Mouse (Mus musculus) neural tube, embryonic 12.5 days (tissue): ENCODE data around the gene Neurod1. TPM values are rescaled to one million over a fixed set of nuclear protein-coding genes. Genes with fewer than 3 reads are reported as not detected.

ENCODE experiments used
- ATAC-seq: fragments of 200-750 bp; cut with Nextera tagmentation; 2 replicates; pipeline ENCODE4 v1.8.0; 2017; ENCODE audit warnings: low read depth, mild to moderate bottlenecking, moderate TSS enrichment, moderate library complexity; ENCODE audit not compliant: low FRiP score
- H3K27ac ChIP-seq: fragments of 300-500 bp; sonication (generic); 2 replicates; pipeline ENCODE4 v1.5.1; 2016
- H3K27me3 ChIP-seq: fragments of 300-500 bp; sonication (generic); replicated peaks from 2 replicates; pipeline ENCODE4 v1.6.1; 2016; ENCODE audit warnings: mild to moderate bottlenecking
- H3K36me3 ChIP-seq: fragments of 300-500 bp; sonication (generic); 2 replicates; pipeline ENCODE4 v1.6.1; 2016; ENCODE audit warnings: mild to moderate bottlenecking
- H3K4me1 ChIP-seq: fragments of 300-500 bp; sonication (generic); 2 replicates; pipeline ENCODE4 v1.6.1; 2016
- H3K4me2 ChIP-seq: fragments of 300-500 bp; sonication (generic); replicated peaks from 2 replicates; pipeline ENCODE4 v1.6.1; 2016; ENCODE audit warnings: mild to moderate bottlenecking
- H3K4me3 ChIP-seq: fragments of 300-500 bp; sonication (generic); 2 replicates; pipeline ENCODE4 v1.5.1; 2016
- H3K9ac ChIP-seq: fragments of 300-500 bp; sonication (generic); 2 replicates; pipeline ENCODE4 v1.6.1; 2016; ENCODE audit warnings: mild to moderate bottlenecking
- H3K9me3 ChIP-seq: fragments of 300-500 bp; sonication (generic); 2 replicates; pipeline ENCODE4 v1.6.1; 2016; ENCODE audit warnings: mild to moderate bottlenecking
- WGBS: fragments of 180-500 bp; shearing (Covaris S2); methylation state at CpG from one replicate; pipeline ENCODE4 v1.1.7; 2016; 5-methylcytosine and 5-hydroxymethylcytosine counted together
- polyA plus RNA-seq: library from polyadenylated mRNA; unstranded; fragments of >200 nt; fragmentation: Nextera tagmentation; extraction: Ambion mirVana; gene quantifications from 2 replicates; pipeline ENCODE4 v1.2.1, GENCODE M21; 2016

The Neurod1 gene
- 46.3 and 60.2 TPM in 2 replicates for polyA plus RNA-seq

DNA sequence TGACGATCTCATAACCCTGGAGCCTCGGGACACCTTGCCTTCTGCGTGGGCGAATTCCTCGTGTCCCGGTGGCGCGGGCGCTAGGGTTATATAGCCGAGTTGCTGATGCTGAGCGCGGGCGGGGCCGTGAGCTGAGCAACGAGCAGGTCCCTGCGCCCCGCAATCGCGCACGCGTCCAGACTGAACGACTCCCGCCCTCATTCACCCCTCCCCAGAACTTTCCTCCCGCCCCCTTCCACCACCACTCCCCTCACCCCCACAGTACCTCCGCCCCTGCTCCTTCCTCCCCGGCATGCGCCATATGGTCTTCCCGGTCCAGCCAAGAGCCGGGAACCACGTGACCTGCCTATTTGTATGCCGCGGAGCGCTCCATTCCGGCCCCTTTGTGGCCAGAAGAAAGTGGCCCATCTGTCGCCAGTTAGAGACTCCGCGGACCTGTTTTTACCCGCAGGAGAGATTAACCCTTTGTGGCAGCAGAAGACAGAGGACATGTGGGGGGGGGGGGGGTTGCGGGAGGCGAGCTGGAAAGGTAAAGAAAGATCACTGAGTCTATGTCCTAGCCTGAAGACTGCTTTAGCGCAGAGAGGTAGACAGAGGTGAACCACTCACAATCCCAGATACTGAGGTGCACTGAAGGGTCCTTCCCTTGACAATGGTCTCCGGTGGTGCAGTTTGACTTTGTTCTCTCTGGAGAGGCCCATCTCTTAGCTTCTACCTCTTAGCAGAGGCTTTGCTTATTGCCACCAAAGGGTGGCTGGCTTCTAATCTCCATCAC lies at the start of gene Neurod1, which contains the start of gene Cerkl:
Gene Neurod1, minus strand, starts transcription at position 177 of the 775 bp plus-strand sequence.
Gene Cerkl, minus strand, starts transcription at position 211 of the 775 bp plus-strand sequence.
- peaks cover 55% of the 10 kb centered on the region for H3K27me3 ChIP-seq
- peak within 1 kb of the TSS; percentile 70 for H3K4me2 ChIP-seq
- H3K9ac ChIP-seq, result peak within 1 kb of the TSS; percentile 40; the same call in 1 of the 2 replicates
- no peaks in the 10 kb centered on the region for H3K9me3 ChIP-seq
- no peak within 1 kb of the TSS; the same call in 1 of the 2 replicates for H3K27ac ChIP-seq
- WGBS, result 2% methylated on average over 42 of the region's 42 CpGs
- peak within 1 kb of the TSS; percentile 44 for H3K4me3 ChIP-seq
- peaks cover 25% of the 10 kb centered on the region for H3K4me1 ChIP-seq
- ATAC-seq, result peak; percentile 81
- H3K36me3 ChIP-seq, result no peaks in the 10 kb centered on the region

DNA sequence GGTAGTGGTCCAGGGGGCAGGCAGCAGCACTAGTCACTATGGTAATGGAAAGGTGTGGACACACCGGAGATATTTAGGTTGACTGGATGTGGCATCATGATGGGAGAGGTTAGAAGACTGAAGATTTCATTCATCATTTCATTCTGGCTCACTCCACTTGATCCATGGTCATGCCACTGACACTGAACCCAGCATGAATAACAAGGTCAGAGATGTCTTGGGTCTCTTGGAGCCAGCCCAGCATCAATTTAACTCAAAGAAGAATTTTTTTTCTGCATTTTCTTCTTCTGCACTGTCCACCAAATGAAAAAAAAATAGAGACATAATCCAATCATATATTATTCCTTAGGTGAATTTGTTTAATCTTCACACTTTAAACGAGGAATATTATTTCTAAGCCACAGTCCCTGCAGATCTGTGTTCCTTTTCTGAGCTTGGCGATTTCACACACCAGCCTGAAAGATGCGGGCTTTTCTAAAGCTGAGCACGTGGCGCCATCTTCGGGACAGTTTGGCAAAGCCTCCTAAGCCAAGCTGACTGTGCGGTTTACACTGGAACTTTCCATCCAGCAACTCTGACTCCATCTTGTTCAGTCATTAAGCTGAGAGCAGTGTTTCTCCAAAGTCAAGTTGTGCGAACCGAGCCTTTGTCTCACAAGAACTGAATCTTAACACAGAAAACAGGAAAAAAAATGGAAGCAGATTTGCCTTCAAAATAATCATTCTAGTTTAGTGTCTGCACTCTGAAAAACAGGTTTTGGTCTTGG lies 42.6 kb upstream of the Neurod1 start:
- no peak overlapping the region for H3K27ac ChIP-seq
- H3K4me2 ChIP-seq, result no peak overlapping the region
- 29% methylated on average over 10 of the region's 10 CpGs for WGBS
- H3K4me3 ChIP-seq, result no peak overlapping the region
- no peaks in the 10 kb centered on the region for H3K9me3 ChIP-seq
- no peaks in the 10 kb centered on the region for H3K36me3 ChIP-seq
- no peak overlapping the region for H3K9ac ChIP-seq
- H3K4me1 ChIP-seq, result no peaks in the 10 kb centered on the region
- peak; percentile 75; the same call in 1 of the 2 replicates for ATAC-seq
- H3K27me3 ChIP-seq, result no peaks in the 10 kb centered on the region

DNA sequence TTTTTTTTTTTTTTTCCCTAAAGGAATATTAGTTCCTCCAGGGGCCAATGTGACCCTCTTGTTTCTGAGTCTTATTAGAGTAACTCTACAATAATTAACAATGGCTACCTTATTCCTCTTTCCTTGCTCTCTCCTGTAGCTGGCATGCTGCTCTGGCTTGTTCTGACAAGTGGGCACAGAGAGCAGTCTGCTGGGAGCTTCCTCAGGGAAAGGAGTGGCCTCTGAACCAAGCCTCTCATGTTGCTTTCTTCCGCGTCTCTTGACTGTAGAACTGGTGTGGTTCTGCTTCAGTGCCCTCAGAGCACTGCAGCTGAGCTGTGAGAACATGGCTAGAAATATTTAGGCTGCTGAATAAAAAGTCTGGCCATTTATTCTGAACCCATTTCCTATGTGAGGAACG lies 28.6 kb upstream of the Neurod1 start:
- H3K36me3 ChIP-seq, result no peaks in the 10 kb centered on the region
- 62% methylated on average over 3 of the region's 3 CpGs for WGBS
- no peak for ATAC-seq

DNA sequence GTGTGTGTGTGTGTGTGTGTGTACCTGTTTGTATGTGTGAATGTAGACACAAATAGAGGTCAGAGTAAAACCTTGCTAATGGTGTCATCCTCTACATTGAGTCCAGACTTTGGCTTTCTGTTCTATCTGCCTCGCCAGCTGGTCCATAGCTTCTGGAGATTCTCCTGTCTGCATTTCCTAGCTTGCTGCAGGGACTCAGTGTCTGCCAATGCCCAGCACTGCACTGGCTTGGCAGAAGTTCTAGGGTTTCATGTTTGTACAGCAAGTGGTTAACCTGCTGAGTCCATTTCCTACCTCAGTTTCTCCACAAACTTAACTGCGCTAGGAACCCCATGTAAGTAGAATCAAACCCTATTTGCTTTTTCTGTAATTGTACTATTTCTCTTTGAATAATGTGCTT lies 26.0 kb upstream of the Neurod1 start:
- Histone ChIP-seq H3K9ac (no peak overlapping the region), H3K4me2 (no peak overlapping the region), H3K4me3 (no peak overlapping the region), H3K27me3 (no peaks in the 10 kb centered on the region), H3K9me3 (no peaks in the 10 kb centered on the region), H3K36me3 (no peaks in the 10 kb centered on the region), H3K27ac (no peak overlapping the region), H3K4me1 (no peaks in the 10 kb centered on the region)
- WGBS, result 93% methylated on average over 2 of the region's 2 CpGs
- no peak for ATAC-seq

More for the DNA sequence above, 28.6 kb upstream of the Neurod1 start:
- no peaks in the 10 kb centered on the region for H3K4me1 ChIP-seq
- no peak overlapping the region for H3K4me2 ChIP-seq
- no peaks in the 10 kb centered on the region for H3K27me3 ChIP-seq
- no peak overlapping the region for H3K4me3 ChIP-seq
- no peak overlapping the region for H3K27ac ChIP-seq
- H3K9ac ChIP-seq, result no peak overlapping the region
- no peaks in the 10 kb centered on the region for H3K9me3 ChIP-seq

DNA sequence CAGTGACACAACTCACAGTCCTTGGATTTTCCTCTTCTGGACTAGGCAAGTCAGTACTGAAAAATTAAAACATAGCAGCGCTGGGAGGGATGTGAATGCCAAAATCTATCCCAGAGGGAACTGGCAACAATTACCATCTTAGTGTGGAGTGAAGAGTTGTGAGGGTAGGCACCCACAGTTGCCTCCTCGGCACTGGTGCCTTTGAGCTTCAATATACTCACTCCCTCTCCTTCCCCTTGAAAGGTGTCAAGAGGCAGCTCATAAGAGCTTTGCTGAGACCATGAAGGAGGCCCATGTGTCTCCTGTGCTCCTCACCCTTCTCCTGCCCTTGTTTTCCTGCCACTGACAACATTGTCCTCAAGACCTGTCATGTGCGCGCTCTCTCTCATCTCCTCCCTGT lies 5.9 kb upstream of the Neurod1 start:
- Histone ChIP-seq H3K27ac (no peak overlapping the region), H3K36me3 (no peaks in the 10 kb centered on the region), H3K4me3 (no peak overlapping the region), H3K4me1 (peaks cover 17% of the 10 kb centered on the region), H3K9ac (no peak overlapping the region), H3K9me3 (no peaks in the 10 kb centered on the region), H3K27me3 (peaks cover 39% of the 10 kb centered on the region), H3K4me2 (no peak overlapping the region)
- WGBS, result 87% methylated on average over 4 of the region's 4 CpGs
- no peak for ATAC-seq

DNA sequence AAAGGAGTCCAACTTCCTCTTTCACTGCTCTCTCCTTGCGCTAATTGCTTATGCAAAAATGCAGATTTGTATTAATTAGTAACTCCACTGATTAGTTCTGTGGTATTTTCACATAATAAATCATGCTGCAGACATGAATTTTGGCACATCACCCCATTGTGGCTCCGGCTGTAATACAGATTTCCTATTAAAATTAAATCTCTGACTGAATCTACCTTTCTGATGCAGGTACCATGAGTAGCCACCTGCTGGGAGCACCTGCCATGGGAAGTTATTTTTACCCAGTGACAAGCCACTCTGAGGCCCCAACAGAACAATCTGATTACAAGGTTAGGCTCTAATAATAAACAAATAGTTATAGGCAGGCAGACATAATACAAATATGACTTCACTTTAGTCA lies 5.3 kb upstream of the Neurod1 start:
- Histone ChIP-seq H3K9me3 (no peaks in the 10 kb centered on the region), H3K27ac (no peak overlapping the region), H3K9ac (no peak overlapping the region), H3K27me3 (peaks cover 39% of the 10 kb centered on the region), H3K4me3 (no peak overlapping the region), H3K4me1 (peaks cover 21% of the 10 kb centered on the region), H3K4me2 (no peak overlapping the region), H3K36me3 (no peaks in the 10 kb centered on the region)
- WGBS, result 80% methylated on average over 2 of the region's 2 CpGs
- no peak for ATAC-seq

DNA sequence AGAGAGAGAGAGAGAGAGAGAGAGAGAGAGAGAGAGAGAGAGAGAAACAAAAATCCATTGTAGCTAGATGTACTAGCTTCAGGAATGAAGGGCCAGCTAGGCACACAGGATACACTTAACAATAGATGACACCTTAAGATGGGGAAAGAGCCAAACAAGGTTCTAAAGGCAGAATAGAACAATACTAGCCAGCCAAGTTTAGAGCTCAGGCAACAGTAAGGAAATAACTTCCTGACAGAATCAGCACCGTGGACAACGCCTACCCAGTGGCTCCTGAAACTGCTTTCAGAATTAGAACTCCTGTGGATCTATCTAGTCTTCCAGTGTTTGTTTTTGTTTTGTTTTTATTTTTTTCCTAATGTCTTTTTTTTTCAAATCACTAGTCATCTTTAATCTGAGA lies 4.0 kb upstream of the Neurod1 start:
- H3K36me3 ChIP-seq, result no peaks in the 10 kb centered on the region
- H3K9ac ChIP-seq, result no peak overlapping the region
- H3K27me3 ChIP-seq, result peaks cover 48% of the 10 kb centered on the region
- no peak for ATAC-seq
- WGBS, result 4% methylated on average over 2 of the region's 2 CpGs
- H3K4me2 ChIP-seq, result 0 out of 2 replicates have a peak overlapping the region, but pooled peaks have one; percentile 55
- H3K9me3 ChIP-seq, result no peaks in the 10 kb centered on the region
- no peak overlapping the region for H3K27ac ChIP-seq
- H3K4me3 ChIP-seq, result no peak overlapping the region
- H3K4me1 ChIP-seq, result peaks cover 22% of the 10 kb centered on the region

DNA sequence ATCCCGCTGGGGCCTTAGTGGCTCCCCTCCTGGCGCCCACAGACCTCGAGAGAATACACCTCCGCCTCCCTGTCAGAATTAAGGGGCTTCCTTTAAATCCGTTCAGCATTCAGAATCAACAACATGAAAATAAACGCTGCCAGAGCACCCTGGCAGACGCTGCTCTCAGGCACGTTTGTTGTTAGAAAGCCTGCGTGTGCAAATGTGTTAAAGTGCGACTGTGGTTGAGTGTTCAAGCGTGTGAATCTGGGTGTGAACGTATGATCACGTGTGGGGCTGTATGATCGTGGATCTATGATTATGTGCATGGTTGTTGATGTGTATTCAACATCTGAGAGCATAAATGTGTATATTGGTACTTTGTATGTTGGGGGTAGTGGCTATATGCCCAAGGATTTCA lies 3.6 kb upstream of the Neurod1 start:
- 4% methylated on average over 14 of the region's 14 CpGs for WGBS
- Histone ChIP-seq H3K9ac (no peak overlapping the region), H3K4me3 (0 out of 2 replicates have a peak overlapping the region, but pooled peaks have one; percentile 9), H3K4me1 (peaks cover 22% of the 10 kb centered on the region), H3K27me3 (peaks cover 53% of the 10 kb centered on the region), H3K9me3 (no peaks in the 10 kb centered on the region), H3K36me3 (no peaks in the 10 kb centered on the region), H3K27ac (no peak overlapping the region), H3K4me2 (peak overlapping the region; percentile 55)
- no peak for ATAC-seq

DNA sequence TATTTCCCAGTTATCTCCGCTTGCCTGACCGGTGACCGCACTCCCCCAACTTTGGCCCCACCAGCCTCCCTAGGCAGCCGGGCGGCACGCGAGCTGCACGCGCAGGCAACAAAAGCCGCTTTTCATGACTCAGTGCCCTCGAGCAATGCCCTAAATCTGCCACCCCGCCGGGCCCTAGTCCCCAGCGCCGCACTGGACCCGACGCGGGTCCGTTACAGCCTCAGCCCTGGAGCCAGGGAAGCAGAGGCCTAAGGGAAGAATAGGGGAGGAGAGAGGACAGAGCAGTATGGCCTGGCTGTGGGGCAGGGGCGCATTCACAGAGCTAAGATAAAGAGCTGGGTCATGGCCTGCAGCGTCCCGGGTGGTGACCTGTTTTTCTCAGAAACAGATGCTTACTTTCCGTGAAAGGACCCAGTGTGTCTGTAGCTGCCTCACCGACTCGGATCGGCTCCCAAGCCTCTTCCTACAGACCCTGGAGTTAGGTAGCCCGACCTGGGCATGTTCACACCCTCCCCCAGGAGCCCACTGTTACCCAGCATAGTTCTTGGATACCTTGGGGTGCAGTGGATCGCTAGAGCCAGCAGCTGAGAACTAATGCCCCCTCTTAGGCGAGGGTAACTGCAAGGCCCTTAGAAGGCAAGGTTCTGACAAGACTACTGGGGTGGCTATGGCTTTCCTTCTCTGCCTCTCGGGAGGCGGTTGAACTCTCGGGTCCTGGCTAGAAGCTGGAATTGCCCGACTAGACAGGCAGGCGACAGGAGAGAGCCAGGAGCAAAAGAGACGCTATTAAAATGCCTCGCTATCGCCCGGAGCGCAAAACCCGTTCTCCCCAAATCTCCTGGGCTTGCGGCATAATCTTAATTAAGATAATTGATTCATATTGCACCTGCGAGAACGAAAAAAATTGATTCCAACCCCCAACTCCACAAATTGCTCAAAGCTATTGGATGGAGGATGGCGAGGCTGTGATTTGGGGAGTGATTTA lies 2.8 kb upstream of the Neurod1 start:
- WGBS, result under 1% methylated on average over 44 of the region's 44 CpGs
- peak; percentile 28 for ATAC-seq
- peaks cover 25% of the 10 kb centered on the region for H3K4me1 ChIP-seq

DNA sequence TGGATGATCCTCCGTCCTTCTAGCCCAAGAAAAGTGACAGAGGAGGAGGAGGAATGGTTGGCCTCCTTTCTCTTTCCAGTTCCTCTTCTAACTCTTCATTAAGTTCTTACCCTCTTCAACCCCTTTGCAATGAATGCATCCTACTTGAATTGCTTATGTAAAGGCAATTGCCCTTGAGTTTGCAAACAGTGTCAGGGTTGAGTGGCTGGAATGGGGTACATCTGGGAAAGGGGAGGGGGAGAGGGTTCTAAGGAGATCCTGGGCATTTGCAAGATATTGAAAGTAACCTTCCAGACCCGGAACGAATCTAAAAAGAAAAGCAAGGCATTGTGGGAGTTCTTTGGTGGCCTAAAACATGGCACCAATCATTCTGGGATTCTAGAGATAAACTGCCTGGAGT lies 1.4 kb upstream of the Neurod1 start:
- ATAC-seq, result no peak
- Histone ChIP-seq H3K36me3 (no peaks in the 10 kb centered on the region), H3K9me3 (no peaks in the 10 kb centered on the region), H3K4me1 (peaks cover 25% of the 10 kb centered on the region), H3K27me3 (peaks cover 61% of the 10 kb centered on the region), H3K4me3 (no peak overlapping the region), H3K4me2 (no peak overlapping the region), H3K27ac (no peak overlapping the region), H3K9ac (no peak overlapping the region)
- 14% methylated on average over 3 of the region's 3 CpGs for WGBS

More for the DNA sequence above, 2.8 kb upstream of the Neurod1 start:
- H3K9me3 ChIP-seq, result no peaks in the 10 kb centered on the region
- H3K9ac ChIP-seq, result peak overlapping the region; percentile 26; the same call in 1 of the 2 replicates
- H3K4me3 ChIP-seq, result peak overlapping the region; percentile 18
- no peaks in the 10 kb centered on the region for H3K36me3 ChIP-seq
- peak overlapping the region; percentile 55 for H3K4me2 ChIP-seq
- H3K27me3 ChIP-seq, result peaks cover 61% of the 10 kb centered on the region
- H3K27ac ChIP-seq, result peak overlapping the region; percentile 5; the same call in 1 of the 2 replicates

DNA sequence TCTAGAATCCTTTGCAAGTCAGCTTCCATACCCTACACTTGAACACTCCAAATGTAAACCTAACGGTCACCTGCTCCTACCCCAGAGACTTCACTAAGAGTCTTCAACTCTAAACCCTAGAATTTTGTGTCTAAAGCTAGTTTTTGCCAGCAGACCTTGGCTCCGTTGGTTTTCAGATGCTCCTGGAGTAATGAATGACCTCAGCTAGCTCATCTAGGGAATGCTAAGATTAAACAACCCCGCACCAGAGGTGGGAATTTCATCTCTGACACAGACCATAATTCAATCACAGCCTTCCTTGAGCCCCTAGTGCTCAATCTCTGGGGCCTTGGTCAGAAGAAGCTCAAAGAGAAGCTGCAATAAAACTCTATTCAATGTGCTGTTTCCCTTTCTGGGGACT lies 883 bp upstream of the Neurod1 start:
- Histone ChIP-seq H3K27me3 (peaks cover 58% of the 10 kb centered on the region), H3K4me2 (no peak overlapping the region), H3K36me3 (no peaks in the 10 kb centered on the region), H3K27ac (no peak overlapping the region), H3K9ac (no peak overlapping the region), H3K9me3 (no peaks in the 10 kb centered on the region), H3K4me3 (no peak overlapping the region), H3K4me1 (peaks cover 25% of the 10 kb centered on the region)
- no peak for ATAC-seq
- 45% methylated on average over 3 of the region's 3 CpGs for WGBS
